Mouse (Mus musculus): Measurements from ENCODE around the gene Cfap100.

Cfap100 gene

DNA sequence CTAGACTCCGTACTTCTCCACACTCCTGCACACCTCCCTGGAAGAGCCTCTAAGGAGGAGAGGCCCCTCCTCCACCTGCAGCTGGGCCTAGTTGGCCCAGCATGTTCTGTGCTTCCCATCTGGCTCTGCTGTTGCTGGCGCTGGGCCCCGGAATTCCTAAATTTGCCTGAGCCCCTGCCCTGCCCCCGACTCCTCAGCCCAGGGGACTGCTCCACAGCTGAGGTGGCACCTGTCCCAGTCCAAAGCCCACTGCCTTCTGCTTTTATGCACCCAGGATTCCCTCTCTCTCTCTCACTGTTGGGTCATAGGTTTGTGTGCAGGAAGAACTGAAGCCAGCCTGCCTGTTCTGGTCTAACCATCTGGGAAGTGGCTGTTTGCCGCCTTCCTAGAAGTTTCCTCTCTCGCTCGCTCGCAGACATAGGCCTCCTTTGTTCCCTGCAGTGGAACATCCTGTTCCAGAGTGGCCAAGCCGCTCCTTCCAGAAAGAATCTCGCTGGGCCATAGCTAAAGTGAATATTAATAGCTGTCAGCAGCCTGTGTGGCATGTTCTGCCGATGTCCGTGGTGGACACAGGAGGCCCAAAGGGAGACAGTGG lies 42.4 kb upstream of the Cfap100 start:
- H3K36me3 ChIP-seq (ENCODE audit: insufficient read depth, low read length), result peaks cover 75% of the 10 kb centered on the region
- H3K9me3 ChIP-seq (ENCODE audit: low read length), result no peaks in the 10 kb centered on the region
- H3K4me1 ChIP-seq (replicated peaks; ENCODE audit: low read depth, low read length), result peaks cover 70% of the 10 kb centered on the region
- no peak for TF ChIP-seq NANOG (IDR thresholded peaks at IDR 0.05; ENCODE audit: borderline replicate concordance, low read length)
- TF ChIP-seq POU5F1 (IDR thresholded peaks at IDR 0.05; ENCODE audit: borderline replicate concordance, low read length), result no peak
- TF ChIP-seq CTCF (conservative IDR thresholded peaks at IDR 0.05; ENCODE audit: low read length), result no peak
- no peaks in the 10 kb centered on the region for H3K27me3 ChIP-seq (ENCODE audit: insufficient read depth, low read length)
- no peak overlapping the region for H3K4me3 ChIP-seq (replicated peaks; ENCODE audit: low read length)

DNA sequence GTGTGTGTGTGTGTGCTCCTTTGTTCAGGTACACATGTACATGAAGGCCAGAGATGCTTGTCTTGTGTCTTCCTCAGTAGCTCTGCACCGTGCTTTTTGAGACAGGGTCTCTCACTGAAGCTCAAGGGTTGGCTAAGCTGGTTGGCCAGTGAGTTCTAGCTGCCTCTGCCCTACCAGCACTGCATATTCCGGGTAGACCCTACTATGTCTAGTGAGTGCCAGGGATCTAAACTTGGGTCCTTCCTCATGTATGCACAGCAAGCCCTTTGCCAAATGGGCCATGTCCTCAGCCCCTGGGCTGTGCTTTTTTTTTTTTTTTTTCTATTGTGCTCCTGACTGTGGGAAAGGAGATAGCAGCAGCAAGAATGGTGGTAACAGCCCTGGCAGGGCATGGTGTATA lies 41.7 kb upstream of the Cfap100 start:
- no peak overlapping the region for H3K4me3 ChIP-seq (replicated peaks; ENCODE audit: low read length)

GRCm38 (mm10) chr6:90469041-90469440 lies 40.4 kb upstream of the Cfap100 start:
- H3K27me3 ChIP-seq (ENCODE audit: insufficient read depth, low read length), result peaks cover 10% of the 10 kb centered on the region; the same call in 1 of the 2 replicates
- H3K9me3 ChIP-seq (ENCODE audit: low read length), result no peaks in the 10 kb centered on the region
- peaks cover 65% of the 10 kb centered on the region for H3K4me1 ChIP-seq (replicated peaks; ENCODE audit: low read depth, low read length)
- no peak overlapping the region for H3K4me3 ChIP-seq (replicated peaks; ENCODE audit: low read length)
- TF ChIP-seq POU5F1 (IDR thresholded peaks at IDR 0.05; ENCODE audit: borderline replicate concordance, low read length) (no peak), CTCF (conservative IDR thresholded peaks at IDR 0.05; ENCODE audit: low read length) (no peak), NANOG (IDR thresholded peaks at IDR 0.05; ENCODE audit: borderline replicate concordance, low read length) (no peak)
- peaks cover 81% of the 10 kb centered on the region for H3K36me3 ChIP-seq (ENCODE audit: insufficient read depth, low read length)

More for the DNA sequence above, 41.7 kb upstream of the Cfap100 start:
- Histone ChIP-seq H3K27me3 (ENCODE audit: insufficient read depth, low read length) (0 out of 2 replicates have a peak, but pooled peaks cover 1% of the 10 kb centered on the region), H3K36me3 (ENCODE audit: insufficient read depth, low read length) (peaks cover 79% of the 10 kb centered on the region), H3K9me3 (ENCODE audit: low read length) (no peaks in the 10 kb centered on the region), H3K4me1 (replicated peaks; ENCODE audit: low read depth, low read length) (peaks cover 65% of the 10 kb centered on the region)
- TF ChIP-seq NANOG (IDR thresholded peaks at IDR 0.05; ENCODE audit: borderline replicate concordance, low read length) (no peak), POU5F1 (IDR thresholded peaks at IDR 0.05; ENCODE audit: borderline replicate concordance, low read length) (no peak), CTCF (conservative IDR thresholded peaks at IDR 0.05; ENCODE audit: low read length) (no peak)

DNA sequence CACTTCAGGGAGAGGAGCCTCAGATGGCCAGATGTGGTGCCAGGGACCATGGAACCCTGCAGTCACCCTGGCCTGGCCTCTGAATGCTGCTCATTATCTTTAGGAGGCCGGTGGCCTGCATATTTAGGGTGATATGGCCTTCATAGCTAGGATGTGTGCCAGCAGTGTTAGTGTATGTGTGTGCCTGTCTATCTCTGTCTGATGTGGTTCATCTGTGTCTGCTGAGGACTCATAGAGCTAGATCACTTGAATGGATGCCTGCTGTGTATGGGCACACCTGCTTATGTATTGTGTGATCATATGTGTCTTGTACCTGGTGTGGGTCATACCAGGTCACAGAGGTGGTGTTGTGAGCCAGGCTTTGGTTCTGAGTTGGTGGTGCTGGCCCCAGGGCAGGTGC lies 39.6 kb upstream of the Cfap100 start:
- Histone ChIP-seq H3K36me3 (ENCODE audit: insufficient read depth, low read length) (peaks cover 77% of the 10 kb centered on the region), H3K4me1 (replicated peaks; ENCODE audit: low read depth, low read length) (peaks cover 65% of the 10 kb centered on the region)
- TF ChIP-seq POU5F1 (IDR thresholded peaks at IDR 0.05; ENCODE audit: borderline replicate concordance, low read length), result no peak
- no peak for TF ChIP-seq NANOG (IDR thresholded peaks at IDR 0.05; ENCODE audit: borderline replicate concordance, low read length)
- no peak for TF ChIP-seq CTCF (conservative IDR thresholded peaks at IDR 0.05; ENCODE audit: low read length)

GRCm38 (mm10) chr6:90466847-90467410 lies 38.3 kb upstream of the Cfap100 start:
- Histone ChIP-seq H3K9me3 (ENCODE audit: low read length) (no peaks in the 10 kb centered on the region), H3K36me3 (ENCODE audit: insufficient read depth, low read length) (peaks cover 64% of the 10 kb centered on the region), H3K4me3 (replicated peaks; ENCODE audit: low read length) (no peak overlapping the region), H3K4me1 (replicated peaks; ENCODE audit: low read depth, low read length) (peaks cover 60% of the 10 kb centered on the region), H3K27me3 (ENCODE audit: insufficient read depth, low read length) (peaks cover 26% of the 10 kb centered on the region)
- TF ChIP-seq CTCF (conservative IDR thresholded peaks at IDR 0.05; ENCODE audit: low read length) (0 out of 2 replicates have a peak, but pooled peaks have one; percentile 9), NANOG (IDR thresholded peaks at IDR 0.05; ENCODE audit: borderline replicate concordance, low read length) (no peak), POU5F1 (IDR thresholded peaks at IDR 0.05; ENCODE audit: borderline replicate concordance, low read length) (no peak)

More for the DNA sequence above, 39.6 kb upstream of the Cfap100 start:
- Histone ChIP-seq H3K9me3 (ENCODE audit: low read length) (no peaks in the 10 kb centered on the region), H3K4me3 (replicated peaks; ENCODE audit: low read length) (no peak overlapping the region), H3K27me3 (ENCODE audit: insufficient read depth, low read length) (peaks cover 16% of the 10 kb centered on the region; the same call in 1 of the 2 replicates)

GRCm38 (mm10) chr6:90466079-90466478 lies 37.5 kb upstream of the Cfap100 start:
- Histone ChIP-seq H3K4me3 (replicated peaks; ENCODE audit: low read length) (no peak overlapping the region), H3K36me3 (ENCODE audit: insufficient read depth, low read length) (peaks cover 56% of the 10 kb centered on the region), H3K27me3 (ENCODE audit: insufficient read depth, low read length) (peaks cover 35% of the 10 kb centered on the region), H3K4me1 (replicated peaks; ENCODE audit: low read depth, low read length) (peaks cover 60% of the 10 kb centered on the region), H3K9me3 (ENCODE audit: low read length) (no peaks in the 10 kb centered on the region)
- TF ChIP-seq POU5F1 (IDR thresholded peaks at IDR 0.05; ENCODE audit: borderline replicate concordance, low read length), result no peak
- no peak for TF ChIP-seq NANOG (IDR thresholded peaks at IDR 0.05; ENCODE audit: borderline replicate concordance, low read length)
- TF ChIP-seq CTCF (conservative IDR thresholded peaks at IDR 0.05; ENCODE audit: low read length), result no peak

GRCm38 (mm10) chr6:90465028-90465640 lies 36.5 kb upstream of the Cfap100 start:
- H3K27me3 ChIP-seq (ENCODE audit: insufficient read depth, low read length), result peaks cover 44% of the 10 kb centered on the region
- no peak overlapping the region for H3K4me3 ChIP-seq (replicated peaks; ENCODE audit: low read length)
- H3K4me1 ChIP-seq (replicated peaks; ENCODE audit: low read depth, low read length), result peaks cover 53% of the 10 kb centered on the region
- H3K9me3 ChIP-seq (ENCODE audit: low read length), result no peaks in the 10 kb centered on the region
- TF ChIP-seq POU5F1 (IDR thresholded peaks at IDR 0.05; ENCODE audit: borderline replicate concordance, low read length), result no peak
- no peak for TF ChIP-seq CTCF (conservative IDR thresholded peaks at IDR 0.05; ENCODE audit: low read length)
- TF ChIP-seq NANOG (IDR thresholded peaks at IDR 0.05; ENCODE audit: borderline replicate concordance, low read length), result no peak
- peaks cover 46% of the 10 kb centered on the region for H3K36me3 ChIP-seq (ENCODE audit: insufficient read depth, low read length)

GRCm38 (mm10) chr6:90463890-90464421 lies 35.4 kb upstream of the Cfap100 start:
- Histone ChIP-seq H3K9me3 (ENCODE audit: low read length) (no peaks in the 10 kb centered on the region), H3K4me1 (replicated peaks; ENCODE audit: low read depth, low read length) (peaks cover 62% of the 10 kb centered on the region), H3K4me3 (replicated peaks; ENCODE audit: low read length) (peak overlapping the region; percentile 90), H3K27me3 (ENCODE audit: insufficient read depth, low read length) (peaks cover 47% of the 10 kb centered on the region), H3K36me3 (ENCODE audit: insufficient read depth, low read length) (peaks cover 35% of the 10 kb centered on the region)
- TF ChIP-seq NANOG (IDR thresholded peaks at IDR 0.05; ENCODE audit: borderline replicate concordance, low read length), result no peak
- TF ChIP-seq POU5F1 (IDR thresholded peaks at IDR 0.05; ENCODE audit: borderline replicate concordance, low read length), result no peak
- TF ChIP-seq CTCF (conservative IDR thresholded peaks at IDR 0.05; ENCODE audit: low read length), result no peak

Measured in E14TG2a.4 (cell line).